Mouse (Mus musculus) neural tube, embryonic 12.5 days (tissue): Measurements from ENCODE around the gene Ick. TPM values are rescaled to one million over a fixed set of nuclear protein-coding genes. Genes with fewer than 3 reads are reported as not detected.

Experiments used
- ATAC-seq: fragments of 200-750 bp; cut with Nextera tagmentation; 2 replicates; pipeline ENCODE4 v1.8.0; 2017; ENCODE audit warnings: low read depth, mild to moderate bottlenecking, moderate TSS enrichment, moderate library complexity; ENCODE audit not compliant: low FRiP score
- H3K27ac ChIP-seq: fragments of 300-500 bp; sonication (generic); 2 replicates; pipeline ENCODE4 v1.5.1; 2016
- H3K27me3 ChIP-seq: fragments of 300-500 bp; sonication (generic); replicated peaks from 2 replicates; pipeline ENCODE4 v1.6.1; 2016; ENCODE audit warnings: mild to moderate bottlenecking
- H3K36me3 ChIP-seq: fragments of 300-500 bp; sonication (generic); 2 replicates; pipeline ENCODE4 v1.6.1; 2016; ENCODE audit warnings: mild to moderate bottlenecking
- H3K4me1 ChIP-seq: fragments of 300-500 bp; sonication (generic); 2 replicates; pipeline ENCODE4 v1.6.1; 2016
- H3K4me2 ChIP-seq: fragments of 300-500 bp; sonication (generic); replicated peaks from 2 replicates; pipeline ENCODE4 v1.6.1; 2016; ENCODE audit warnings: mild to moderate bottlenecking
- H3K4me3 ChIP-seq: fragments of 300-500 bp; sonication (generic); 2 replicates; pipeline ENCODE4 v1.5.1; 2016
- H3K9ac ChIP-seq: fragments of 300-500 bp; sonication (generic); 2 replicates; pipeline ENCODE4 v1.6.1; 2016; ENCODE audit warnings: mild to moderate bottlenecking
- H3K9me3 ChIP-seq: fragments of 300-500 bp; sonication (generic); 2 replicates; pipeline ENCODE4 v1.6.1; 2016; ENCODE audit warnings: mild to moderate bottlenecking
- WGBS: fragments of 180-500 bp; shearing (Covaris S2); methylation state at CpG from one replicate; pipeline ENCODE4 v1.1.7; 2016; 5-methylcytosine and 5-hydroxymethylcytosine counted together
- polyA plus RNA-seq: library from polyadenylated mRNA; unstranded; fragments of >200 nt; fragmentation: Nextera tagmentation; extraction: Ambion mirVana; gene quantifications from 2 replicates; pipeline ENCODE4 v1.2.1, GENCODE M21; 2016

The Ick gene
- polyA plus RNA-seq, 1 experiment from 2014 or later, result 39.7 TPM

DNA sequence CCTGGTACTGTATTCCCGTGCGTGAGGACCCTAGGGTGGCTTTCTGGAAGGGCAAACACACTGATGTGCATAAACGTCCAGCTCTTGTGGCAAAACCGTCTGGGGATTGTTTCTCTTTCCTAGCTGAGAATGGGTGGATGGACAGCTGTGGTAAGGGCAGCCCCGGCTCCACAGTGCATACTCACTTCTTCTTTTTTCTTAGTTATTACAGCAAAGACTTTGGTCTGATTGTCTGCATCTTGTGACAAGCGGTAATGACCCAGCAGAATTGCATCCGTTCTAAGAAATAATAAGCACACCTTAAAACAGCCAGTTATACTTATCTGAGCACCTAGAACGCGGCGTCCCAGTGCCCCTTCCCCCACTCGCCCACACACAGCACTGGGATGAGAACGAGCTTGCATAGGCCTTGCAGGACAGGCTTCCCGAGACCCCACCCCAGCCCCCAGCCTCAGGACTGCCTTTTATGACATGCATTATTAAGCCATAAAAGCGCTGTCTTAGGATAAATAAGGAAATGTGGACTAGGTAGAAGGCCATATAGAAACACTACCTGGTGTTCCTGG lies 23.2 kb upstream of the Ick start:
- ATAC-seq, result no peak
- Histone ChIP-seq H3K9ac (no peak overlapping the region), H3K27me3 (no peaks in the 10 kb centered on the region), H3K36me3 (peaks cover 50% of the 10 kb centered on the region), H3K27ac (no peak overlapping the region), H3K4me3 (no peak overlapping the region), H3K9me3 (no peaks in the 10 kb centered on the region), H3K4me1 (no peaks in the 10 kb centered on the region), H3K4me2 (no peak overlapping the region)
- 72% methylated on average over 14 of the region's 14 CpGs for WGBS

DNA sequence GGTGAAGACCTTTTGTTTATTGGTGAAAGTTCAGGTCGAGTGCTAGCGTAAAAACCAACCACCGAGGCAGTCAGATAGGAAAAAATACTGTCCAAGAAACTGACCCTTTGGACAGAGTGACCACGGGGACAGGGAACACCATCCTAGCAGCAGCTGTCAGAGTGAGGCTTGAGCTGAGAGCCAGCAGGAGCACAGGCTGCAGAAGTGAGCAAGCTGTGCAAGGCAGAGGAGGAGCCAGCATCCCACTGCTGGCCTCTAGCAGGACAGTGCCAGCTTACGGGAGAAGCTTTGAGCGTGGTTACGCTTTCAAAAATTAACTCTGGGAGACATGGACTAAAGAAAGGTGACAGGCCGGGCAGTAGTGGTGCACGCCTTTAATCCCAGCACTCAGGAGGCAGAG lies 21.2 kb upstream of the Ick start:
- WGBS, result 90% methylated on average over 9 of the region's 9 CpGs
- Histone ChIP-seq H3K9me3 (no peaks in the 10 kb centered on the region), H3K4me3 (no peak overlapping the region), H3K27ac (no peak overlapping the region), H3K4me1 (no peaks in the 10 kb centered on the region), H3K4me2 (no peak overlapping the region), H3K9ac (no peak overlapping the region), H3K27me3 (no peaks in the 10 kb centered on the region), H3K36me3 (peaks cover 45% of the 10 kb centered on the region)
- ATAC-seq, result no peak

GRCm38 (mm10) chr9:78088521-78088920 lies 20.5 kb upstream of the Ick start:
- Histone ChIP-seq H3K27ac (no peak overlapping the region), H3K9ac (no peak overlapping the region), H3K4me3 (no peak overlapping the region), H3K4me1 (no peaks in the 10 kb centered on the region), H3K9me3 (no peaks in the 10 kb centered on the region), H3K4me2 (no peak overlapping the region), H3K36me3 (peaks cover 46% of the 10 kb centered on the region), H3K27me3 (no peaks in the 10 kb centered on the region)
- ATAC-seq, result no peak
- 78% methylated on average over 4 of the region's 4 CpGs for whole genome bisulfite sequencing

DNA sequence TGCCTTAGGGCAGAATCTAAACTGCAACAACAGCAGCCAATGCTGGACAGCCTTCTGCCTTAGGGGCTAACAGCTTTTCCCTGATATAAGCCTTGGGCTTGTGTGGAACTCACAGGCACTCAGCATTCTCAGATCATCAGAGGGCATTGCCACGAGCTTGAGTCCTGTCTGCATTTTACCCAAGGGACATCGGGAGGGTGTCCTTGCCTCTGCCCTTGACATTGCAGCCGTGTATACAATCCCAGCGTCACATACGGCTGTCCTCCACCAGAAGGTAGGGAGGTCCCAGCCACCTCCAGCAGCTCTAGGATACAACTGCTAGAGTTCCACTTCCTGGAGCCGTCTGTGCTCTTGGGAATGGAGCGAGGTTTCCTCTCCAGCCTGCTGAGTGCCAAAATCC lies 20.0 kb upstream of the Ick start:
- Histone ChIP-seq H3K9ac (no peak overlapping the region), H3K27me3 (no peaks in the 10 kb centered on the region), H3K4me1 (no peaks in the 10 kb centered on the region), H3K4me2 (no peak overlapping the region), H3K27ac (no peak overlapping the region), H3K4me3 (no peak overlapping the region), H3K9me3 (no peaks in the 10 kb centered on the region), H3K36me3 (peaks cover 42% of the 10 kb centered on the region)
- no peak for ATAC-seq
- WGBS, result 86% methylated on average over 7 of the region's 7 CpGs

DNA sequence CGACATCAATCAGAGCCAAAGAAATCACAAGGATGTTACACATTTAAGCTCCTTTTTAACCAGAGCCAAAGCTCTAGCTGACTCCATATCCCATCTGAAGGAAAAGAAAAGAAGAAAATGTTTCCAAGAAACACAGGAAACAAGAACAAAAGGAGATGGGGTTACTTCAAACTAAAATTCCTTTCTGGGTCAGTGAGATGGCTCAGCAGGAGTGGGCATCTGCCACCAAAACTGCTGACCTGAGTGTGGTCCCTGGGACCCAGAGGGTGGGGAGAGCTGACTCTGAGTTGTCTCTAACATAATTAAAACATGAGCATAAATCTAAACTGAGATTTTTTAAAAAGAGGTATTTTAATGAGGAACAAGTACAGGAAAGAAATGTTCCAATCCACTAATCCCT lies 19.1 kb upstream of the Ick start:
- H3K9ac ChIP-seq, result no peak overlapping the region
- peaks cover 35% of the 10 kb centered on the region for H3K36me3 ChIP-seq
- WGBS, result 93% methylated on average over 1 of the region's 1 CpGs
- no peak for ATAC-seq
- H3K27ac ChIP-seq, result no peak overlapping the region
- H3K4me2 ChIP-seq, result no peak overlapping the region
- no peaks in the 10 kb centered on the region for H3K9me3 ChIP-seq
- H3K27me3 ChIP-seq, result no peaks in the 10 kb centered on the region
- no peak overlapping the region for H3K4me3 ChIP-seq
- H3K4me1 ChIP-seq, result no peaks in the 10 kb centered on the region

DNA sequence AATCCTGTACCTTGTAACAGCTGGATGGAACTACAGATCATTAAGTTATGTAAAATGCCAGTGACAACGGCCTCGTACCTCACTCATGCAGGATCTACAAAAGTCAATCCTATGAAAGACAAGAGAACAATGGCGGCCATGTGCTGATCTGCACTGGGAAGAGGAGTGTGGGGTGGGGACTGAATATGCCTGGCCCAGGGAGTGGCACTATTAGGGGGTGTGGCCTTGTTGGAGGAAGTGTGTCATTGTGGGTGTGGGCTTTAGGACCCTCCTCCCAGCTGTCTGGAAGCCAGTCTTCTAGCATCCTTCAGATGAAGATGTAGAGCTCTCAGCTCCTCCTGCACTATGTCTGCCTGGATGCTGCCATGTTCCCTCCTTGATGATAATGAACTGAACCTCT lies 18.4 kb upstream of the Ick start:
- no peak for ATAC-seq
- H3K9ac ChIP-seq, result no peak overlapping the region
- H3K4me2 ChIP-seq, result no peak overlapping the region
- H3K4me1 ChIP-seq, result no peaks in the 10 kb centered on the region
- H3K9me3 ChIP-seq, result no peaks in the 10 kb centered on the region
- H3K4me3 ChIP-seq, result no peak overlapping the region
- H3K36me3 ChIP-seq, result peaks cover 31% of the 10 kb centered on the region; the same call in 1 of the 2 replicates
- 94% methylated on average over 3 of the region's 3 CpGs for WGBS
- no peak overlapping the region for H3K27ac ChIP-seq
- H3K27me3 ChIP-seq, result no peaks in the 10 kb centered on the region

GRCm38 (mm10) chr9:78095686-78096085 lies 13.3 kb upstream of the Ick start:
- Histone ChIP-seq H3K9me3 (no peaks in the 10 kb centered on the region), H3K27ac (no peak overlapping the region), H3K36me3 (peaks cover 50% of the 10 kb centered on the region), H3K4me3 (no peak overlapping the region), H3K4me1 (no peaks in the 10 kb centered on the region), H3K27me3 (no peaks in the 10 kb centered on the region), H3K4me2 (no peak overlapping the region), H3K9ac (no peak overlapping the region)
- WGBS, result 96% methylated on average over 12 of the region's 12 CpGs
- no peak for ATAC-seq

DNA sequence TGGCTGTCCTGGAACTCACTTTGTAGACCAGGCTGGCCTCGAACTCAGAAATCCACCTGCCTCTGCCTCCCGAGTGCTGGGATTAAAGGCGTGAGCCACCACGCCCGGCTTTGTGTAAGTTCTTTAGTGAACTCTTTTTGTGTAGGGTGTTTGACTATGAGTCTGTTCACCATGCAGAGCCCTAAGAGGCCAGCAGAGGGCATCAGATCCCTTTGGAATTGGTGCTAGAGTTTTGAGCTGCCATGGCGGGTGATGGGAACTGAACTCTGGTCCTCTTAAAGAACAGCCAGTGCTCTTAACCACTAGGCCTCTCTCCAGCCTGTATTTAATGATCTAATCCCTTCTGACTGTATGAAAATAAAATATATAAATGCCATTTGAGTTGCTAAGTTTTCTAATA lies 12.6 kb upstream of the Ick start:
- Histone ChIP-seq H3K9ac (no peak overlapping the region), H3K9me3 (no peaks in the 10 kb centered on the region), H3K36me3 (peaks cover 55% of the 10 kb centered on the region), H3K4me3 (no peak overlapping the region), H3K4me2 (no peak overlapping the region), H3K4me1 (no peaks in the 10 kb centered on the region), H3K27me3 (no peaks in the 10 kb centered on the region), H3K27ac (no peak overlapping the region)
- WGBS, result 98% methylated on average over 6 of the region's 6 CpGs
- ATAC-seq, result no peak

GRCm38 (mm10) chr9:78100956-78101355 lies 8.0 kb upstream of the Ick start:
- no peak overlapping the region for H3K9ac ChIP-seq
- no peak for ATAC-seq
- no peak overlapping the region for H3K4me3 ChIP-seq
- H3K4me2 ChIP-seq, result no peak overlapping the region
- no peaks in the 10 kb centered on the region for H3K9me3 ChIP-seq
- WGBS, result 88% methylated on average over 5 of the region's 5 CpGs
- no peak overlapping the region for H3K27ac ChIP-seq
- no peaks in the 10 kb centered on the region for H3K27me3 ChIP-seq
- peaks cover 41% of the 10 kb centered on the region for H3K36me3 ChIP-seq
- no peaks in the 10 kb centered on the region for H3K4me1 ChIP-seq

GRCm38 (mm10) chr9:78101431-78101830 lies 7.6 kb upstream of the Ick start:
- H3K9me3 ChIP-seq, result no peaks in the 10 kb centered on the region
- WGBS, result 84% methylated on average over 4 of the region's 4 CpGs
- no peak overlapping the region for H3K4me3 ChIP-seq
- no peak overlapping the region for H3K4me2 ChIP-seq
- no peak overlapping the region for H3K9ac ChIP-seq
- H3K27ac ChIP-seq, result no peak overlapping the region
- no peak for ATAC-seq
- H3K4me1 ChIP-seq, result no peaks in the 10 kb centered on the region
- H3K36me3 ChIP-seq, result peaks cover 39% of the 10 kb centered on the region
- H3K27me3 ChIP-seq, result no peaks in the 10 kb centered on the region

GRCm38 (mm10) chr9:78103965-78104560 lies 4.9 kb upstream of the Ick start:
- no peak overlapping the region for H3K9ac ChIP-seq
- H3K4me1 ChIP-seq, result peaks cover 8% of the 10 kb centered on the region; the same call in 1 of the 2 replicates
- H3K9me3 ChIP-seq, result no peaks in the 10 kb centered on the region
- H3K27ac ChIP-seq, result no peak overlapping the region
- H3K27me3 ChIP-seq, result no peaks in the 10 kb centered on the region
- H3K4me3 ChIP-seq, result no peak overlapping the region
- no peak overlapping the region for H3K4me2 ChIP-seq
- peaks cover 16% of the 10 kb centered on the region; the same call in 1 of the 2 replicates for H3K36me3 ChIP-seq
- ATAC-seq, result no peak
- WGBS, result 91% methylated on average over 8 of the region's 8 CpGs

- 87% methylated on average over 6 of the region's 6 CpGs for WGBS
Measured at GRCm38 (mm10) chr9:78104973-78105372, 4.0 kb upstream of the Ick start.

GRCm38 (mm10) chr9:78105501-78105932 lies 3.5 kb upstream of the Ick start:
- WGBS, result 84% methylated on average over 6 of the region's 6 CpGs
- no peak for ATAC-seq
- H3K4me1 ChIP-seq, result peaks cover 8% of the 10 kb centered on the region; the same call in 1 of the 2 replicates

More at GRCm38 (mm10) chr9:78104973-78105372, 4.0 kb upstream of the Ick start:
- Histone ChIP-seq H3K9ac (no peak overlapping the region), H3K9me3 (no peaks in the 10 kb centered on the region), H3K4me1 (peaks cover 8% of the 10 kb centered on the region; the same call in 1 of the 2 replicates), H3K27me3 (no peaks in the 10 kb centered on the region), H3K4me2 (no peak overlapping the region), H3K27ac (no peak overlapping the region), H3K4me3 (no peak overlapping the region), H3K36me3 (peaks cover 14% of the 10 kb centered on the region; the same call in 1 of the 2 replicates)
- no peak for ATAC-seq

More at GRCm38 (mm10) chr9:78105501-78105932, 3.5 kb upstream of the Ick start:
- H3K27me3 ChIP-seq, result no peaks in the 10 kb centered on the region
- no peak overlapping the region for H3K4me3 ChIP-seq
- H3K4me2 ChIP-seq, result no peak overlapping the region
- no peak overlapping the region for H3K27ac ChIP-seq
- peaks cover 10% of the 10 kb centered on the region; the same call in 1 of the 2 replicates for H3K36me3 ChIP-seq
- H3K9me3 ChIP-seq, result no peaks in the 10 kb centered on the region
- H3K9ac ChIP-seq, result no peak overlapping the region
